Mouse (Mus musculus) stomach, postnatal 0 days (tissue): Measurements from ENCODE around the gene Tgfbr2.

Experiments used
- CTCF ChIP-seq: IDR thresholded peaks from 2 replicates; pipeline ENCODE4 v1.5.1; 2016; ENCODE audit warnings: antibody characterized with exemption, low read depth, mild to moderate bottlenecking, moderate library complexity
- EP300 ChIP-seq: optimal IDR thresholded peaks from 2 replicates; pipeline ENCODE3; 2016; ENCODE audit warnings: antibody characterized with exemption

GRCm38 (mm10) chr9:116098724-116099595 lies 76.2 kb downstream of the Tgfbr2 start:
- TF ChIP-seq CTCF = no peak
- TF ChIP-seq EP300 = no peak
